Mouse (Mus musculus): ENCODE data around the gene Agtr1a.

GRCm38 (mm10) chr13:30368116-30368515 is 31.9 kb downstream of the Agtr1a start:
- TF ChIP-seq POLR2A (IDR thresholded peaks at IDR 0.05; ENCODE audit: control insufficient read depth, extremely low read depth, insufficient read depth, low read length, poor library complexity) (no peak), CTCF (IDR thresholded peaks at IDR 0.05; ENCODE audit: borderline replicate concordance, control insufficient read depth, extremely low read depth, insufficient read depth, low read length, poor library complexity) (no peak)
